14 mouse cellular contexts compared by ENCODE assay signal in the genomic region with DNA sequence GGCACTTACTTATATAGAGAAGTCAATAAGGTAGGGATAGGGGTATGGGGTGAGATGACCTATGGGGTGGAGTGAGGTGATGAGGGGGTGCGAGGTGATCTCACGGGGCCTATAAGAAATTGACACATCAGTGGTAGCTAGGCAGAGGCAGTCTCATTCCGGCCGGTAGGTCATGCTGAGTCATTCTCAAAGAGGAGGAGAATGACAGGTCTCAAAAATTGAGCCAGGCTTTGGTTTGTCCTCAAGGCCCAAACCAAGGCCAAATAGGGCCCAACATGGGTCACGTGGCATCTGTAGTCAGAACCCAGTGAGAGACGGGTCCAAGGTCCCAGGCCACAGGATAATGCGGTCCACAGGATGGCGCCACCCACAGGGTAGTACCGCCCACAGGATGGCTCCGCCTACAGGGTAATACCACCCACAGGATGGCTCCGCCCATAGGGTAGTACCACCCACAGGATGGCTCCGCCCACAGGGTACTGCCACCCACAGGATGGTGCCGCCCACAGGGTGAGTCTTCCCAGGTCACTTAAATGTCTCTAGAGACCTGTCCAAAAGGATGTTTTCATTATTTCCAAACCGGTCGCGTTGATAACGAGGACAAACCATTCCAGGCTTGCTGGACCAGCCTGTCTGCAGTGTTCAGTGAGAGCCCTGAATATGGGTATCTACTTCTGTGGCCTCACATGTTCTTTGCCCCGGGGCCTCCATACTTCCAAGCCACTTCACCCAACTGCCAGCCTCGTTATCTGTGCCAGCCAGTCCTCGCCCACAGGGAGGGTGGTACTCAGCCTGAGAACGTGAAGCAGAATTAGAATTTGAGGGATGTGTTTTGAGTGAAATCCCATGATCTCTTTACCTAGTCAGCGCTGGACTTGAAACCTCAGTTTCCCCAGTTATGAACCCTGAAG. TPM values are rescaled to one million over a fixed set of nuclear protein-coding genes. Genes with fewer than 3 reads are reported as not detected.
DNase-seq lines count a peak whose midpoint lies in the region; ATAC-seq and TF ChIP-seq lines count a peak whose summit lies in the region.
"Had no signal": no experiment of that assay in that cellular context is flagged by ENCODE, and none has a peak within 500 bp of the region (broad histone marks: within the 10 kb centered on the region; RNA-seq: fewer than 3 reads in every experiment).

No protein-coding gene starts in this region.

- H3K4me3 ChIP-seq in lung, adult 2 months (replicated peaks; ENCODE audit: extremely low read depth, low read depth, low read length), result no peak overlapping the region
- H3K4me3 ChIP-seq in stomach, postnatal 0 days (ENCODE audit: low read depth, low read length), result no peak overlapping the region
- H3K4me3 ChIP-seq: embryonic facial prominence, embryonic 10.5 days; forebrain, embryonic 15.5 days; hindbrain, embryonic 13.5 days had no signal

- no peaks in the 10 kb centered on the region for H3K27me3 ChIP-seq in stomach, postnatal 0 days (ENCODE audit: control insufficient read depth, insufficient read depth, low read length)
- H3K27me3 ChIP-seq: forebrain, embryonic 15.5 days had no signal

- no peak for TF ChIP-seq POLR2A in lung, adult 2 months (IDR thresholded peaks at IDR 0.05; ENCODE audit: borderline replicate concordance, extremely low read depth, low read depth, low read length)

- no peak for TF ChIP-seq EP300 in stomach, postnatal 0 days (optimal IDR thresholded peaks at IDR 0.05)

- ATAC-seq in erythroblast, adult 5-6 weeks (replicated peaks; ENCODE audit: low FRiP score, poor library complexity, severe bottlenecking), result peak; percentile 55
- ATAC-seq in stomach, postnatal 0 days (ENCODE audit: low FRiP score, low TSS enrichment), result peak; percentile 16; the same call in 1 of the 2 replicates
- ATAC-seq: forebrain, embryonic 15.5 days had no signal

- DNase-seq in lung, postnatal 10 days, result peak; percentile 17
- no peak for DNase-seq in lung, adult 2 months
- DNase-seq in ZHBTc4 (ENCODE audit: low read depth, low spot score), result peak; percentile 88
- peak; percentile 27 for DNase-seq in stomach, postnatal 0 days (ENCODE audit: low spot score)
- no peak for DNase-seq in frontal cortex, postnatal 10 days (ENCODE audit: low spot score in 2 of 2)
- DNase-seq in left cerebral cortex, adult 11 months (ENCODE audit: low spot score), result no peak
- DNase-seq: heart, adult 11 months had no signal

- 74% methylated on average over 22 of the region's 22 CpGs for WGBS in lung, adult 2 months
- WGBS in stomach, postnatal 0 days, result 77% methylated on average over 22 of the region's 22 CpGs

- H3K9ac ChIP-seq in stomach, postnatal 0 days (ENCODE audit: low read length), result no peak overlapping the region
- H3K9ac ChIP-seq: forebrain, embryonic 15.5 days; hindbrain, embryonic 13.5 days; liver, embryonic 14.5 days had no signal

- no peak overlapping the region for H3K4me2 ChIP-seq in stomach, postnatal 0 days (replicated peaks; ENCODE audit: low read depth)
- H3K4me2 ChIP-seq: forebrain, embryonic 15.5 days; hindbrain, embryonic 13.5 days had no signal

- H3K9me3 ChIP-seq in stomach, postnatal 0 days (ENCODE audit: control insufficient read depth, low read length), result no peaks in the 10 kb centered on the region; the same call in 1 of the 2 replicates
- H3K9me3 ChIP-seq: forebrain, embryonic 15.5 days; hindbrain, embryonic 13.5 days had no signal

- H3K4me1 ChIP-seq in lung, adult 2 months (ENCODE audit: control insufficient read depth, insufficient read depth, low read length), result no peaks in the 10 kb centered on the region
- no peaks in the 10 kb centered on the region for H3K4me1 ChIP-seq in stomach, postnatal 0 days (replicated peaks; ENCODE audit: control insufficient read depth, insufficient read depth)
- H3K4me1 ChIP-seq: embryonic facial prominence, embryonic 10.5 days; forebrain, embryonic 15.5 days; hindbrain, embryonic 13.5 days had no signal

- no peak for TF ChIP-seq CTCF in lung, adult 2 months (IDR thresholded peaks at IDR 0.05; ENCODE audit: insufficient read depth, low read length)
- TF ChIP-seq CTCF in stomach, postnatal 0 days (IDR thresholded peaks at IDR 0.05; ENCODE audit: low read depth), result no peak

- H3K36me3 ChIP-seq in stomach, postnatal 0 days (ENCODE audit: control insufficient read depth, insufficient read depth, low read length), result no peaks in the 10 kb centered on the region
- H3K36me3 ChIP-seq: embryonic facial prominence, embryonic 10.5 days; forebrain, embryonic 15.5 days; hindbrain, embryonic 13.5 days had no signal

- H3K27ac ChIP-seq in stomach, postnatal 0 days (replicated peaks), result no peak overlapping the region
- H3K27ac ChIP-seq: embryonic facial prominence, embryonic 10.5 days; forebrain, embryonic 15.5 days; hindbrain, embryonic 13.5 days; liver, embryonic 14.5 days had no signal

RNA-seq across cellular contexts. Expression of a gene that starts 30.6 kb away (rescaled TPM):
- 0.05 and 0.09 TPM in 2 replicates for polyA plus RNA-seq in lung, adult 2 months (2012; rRNA removed)
- total RNA-seq in erythroblast, adult 5-6 weeks (2015; ENCODE audit: low replicate concordance), result not detected in 2 replicates
- total RNA-seq in erythroblast, adult 5-6 weeks (2017; ENCODE audit: low replicate concordance), result not detected in 2 replicates
- not detected in 2 replicates for polyA plus RNA-seq in stomach, postnatal 0 days (2015; fragmentation: Nextera tagmentation; extraction: Ambion mirVana)
- total RNA-seq: layer of hippocampus, postnatal 14 days; monocyte, adult 5-6 weeks had no signal
- polyA plus RNA-seq: embryonic facial prominence, embryonic 10.5 days; forebrain, embryonic 15.5 days; hindbrain, embryonic 13.5 days; liver, embryonic 14.5 days had no signal

Comparison
In these comparisons a context has a peak if more than half of its experiments do, and no peak if none do; other contexts are left out.
1. DNase-seq: peak in lung, postnatal 10 days (single experiment), ZHBTc4 (single experiment) and stomach, postnatal 0 days (single experiment); none in lung, adult 2 months (single experiment), frontal cortex, postnatal 10 days (0 of 2) and left cerebral cortex, adult 11 months (single experiment).